Mouse (Mus musculus): ENCODE data around the gene Pnmal2. TPM values are rescaled to one million over a fixed set of nuclear protein-coding genes. Genes with fewer than 3 reads are reported as not detected.
A peak's percentile ranks its signal among the peaks of the same experiment; 100 is the strongest.

Pnmal2 gene
- polyA plus RNA-seq, 1 experiment = not detected

GRCm38 (mm10) chr7:16994400-16994799 is 49.9 kb downstream of the Pnmal2 start:
- TF ChIP-seq CTCF (IDR thresholded peaks at IDR 0.05; ENCODE audit: insufficient read depth, low read depth, low read length) = no peak
- no peak for TF ChIP-seq POLR2A (IDR thresholded peaks at IDR 0.05; ENCODE audit: insufficient read depth, low read depth, low read length)
- H3K27ac ChIP-seq (ENCODE audit: insufficient read depth, low read depth, low read length) = no peak overlapping the region
- H3K4me1 ChIP-seq (ENCODE audit: control insufficient read depth, insufficient read depth, low read length) = peaks cover 41% of the 10 kb centered on the region
- 19% methylated on average over 20 of the region's 20 CpGs for WGBS
- H3K4me3 ChIP-seq (ENCODE audit: insufficient read depth, low read depth, low read length) = peak overlapping the region; percentile 20

GRCm38 (mm10) chr7:16995345-16995744 is 50.9 kb downstream of the Pnmal2 start:
- Histone ChIP-seq H3K4me3 (ENCODE audit: insufficient read depth, low read depth, low read length) (no peak overlapping the region), H3K4me1 (ENCODE audit: control insufficient read depth, insufficient read depth, low read length) (peaks cover 36% of the 10 kb centered on the region), H3K27ac (ENCODE audit: insufficient read depth, low read depth, low read length) (no peak overlapping the region)
- TF ChIP-seq CTCF (IDR thresholded peaks at IDR 0.05; ENCODE audit: insufficient read depth, low read depth, low read length) = no peak
- no peak for TF ChIP-seq POLR2A (IDR thresholded peaks at IDR 0.05; ENCODE audit: insufficient read depth, low read depth, low read length)
- WGBS = 74% methylated on average over 4 of the region's 4 CpGs

Other genes with a start within 250 kb of the Pnmal2 start
- not detected in 2 replicates for gene Ceacam9, start 222.8 kb upstream of the Pnmal2 start, polyA plus RNA-seq (2012; ENCODE audit: insufficient read depth, insufficient read length, low replicate concordance, missing spikeins)
- not detected in 2 replicates for gene Ap2s1, start 206.3 kb upstream of the Pnmal2 start, polyA plus RNA-seq (2012; ENCODE audit: insufficient read depth, insufficient read length, low replicate concordance, missing spikeins)
- not detected in 2 replicates for gene Slc1a5, start 163.3 kb upstream of the Pnmal2 start, polyA plus RNA-seq (2012; ENCODE audit: insufficient read depth, insufficient read length, low replicate concordance, missing spikeins)
- not detected in 2 replicates for gene Strn4, start 128.8 kb upstream of the Pnmal2 start, polyA plus RNA-seq (2012; ENCODE audit: insufficient read depth, insufficient read length, low replicate concordance, missing spikeins)
- not detected in 2 replicates for gene Fkrp, start 128.0 kb upstream of the Pnmal2 start, polyA plus RNA-seq (2012; ENCODE audit: insufficient read depth, insufficient read length, low replicate concordance, missing spikeins)
- gene Prkd2, start 101.8 kb upstream of the Pnmal2 start, polyA plus RNA-seq (2012; ENCODE audit: insufficient read depth, insufficient read length, low replicate concordance, missing spikeins) = not detected in 2 replicates
- gene Dact3, start 69.4 kb upstream of the Pnmal2 start, polyA plus RNA-seq (2012; ENCODE audit: insufficient read depth, insufficient read length, low replicate concordance, missing spikeins) = not detected in 2 replicates
- not detected in 2 replicates for gene Gng8, start 52.9 kb upstream of the Pnmal2 start, polyA plus RNA-seq (2012; ENCODE audit: insufficient read depth, insufficient read length, low replicate concordance, missing spikeins)
- not detected in 2 replicates for gene Ptgir, start 38.2 kb upstream of the Pnmal2 start, polyA plus RNA-seq (2012; ENCODE audit: insufficient read depth, insufficient read length, low replicate concordance, missing spikeins)
- 1,020 and 1,388 TPM in 2 replicates for gene Calm3, start 20.6 kb upstream of the Pnmal2 start, polyA plus RNA-seq (2012; ENCODE audit: insufficient read depth, insufficient read length, low replicate concordance, missing spikeins)
- gene Pnmal1, start 15.0 kb downstream of the Pnmal2 start, polyA plus RNA-seq (2012; ENCODE audit: insufficient read depth, insufficient read length, low replicate concordance, missing spikeins) = not detected in 2 replicates
- not detected in 2 replicates for gene Gm42372, start 38.4 kb downstream of the Pnmal2 start, polyA plus RNA-seq (2012; ENCODE audit: insufficient read depth, insufficient read length, low replicate concordance, missing spikeins)
- gene Ccdc8, start 48.0 kb downstream of the Pnmal2 start, polyA plus RNA-seq (2012; ENCODE audit: insufficient read depth, insufficient read length, low replicate concordance, missing spikeins) = not detected in 2 replicates
- gene Ppp5c, start 83.2 kb downstream of the Pnmal2 start, polyA plus RNA-seq (2012; ENCODE audit: insufficient read depth, insufficient read length, low replicate concordance, missing spikeins) = not detected in 2 replicates
- gene Hif3a, start 117.7 kb downstream of the Pnmal2 start, polyA plus RNA-seq (2012; ENCODE audit: insufficient read depth, insufficient read length, low replicate concordance, missing spikeins) = not detected in 2 replicates
- not detected in 2 replicates for gene Psg16, start 129.4 kb downstream of the Pnmal2 start, polyA plus RNA-seq (2012; ENCODE audit: insufficient read depth, insufficient read length, low replicate concordance, missing spikeins)
- gene Ceacam3, start 205.6 kb downstream of the Pnmal2 start, polyA plus RNA-seq (2012; ENCODE audit: insufficient read depth, insufficient read length, low replicate concordance, missing spikeins) = not detected in 2 replicates